Mouse (Mus musculus) A20 (cell line): Measurements from ENCODE around the gene Hbq1b.
"Not testable (repeated sequence)": the region's sequence is repeated elsewhere in the genome, so short reads cannot be mapped to it uniquely, and the experiment has no call there.

Experiments used
- DNase-seq: peaks from one replicate; pipeline ENCODE4 v3.0.0-alpha.2; 2011; ENCODE audit warnings: low read depth, low spot score

The Hbq1b gene

DNA sequence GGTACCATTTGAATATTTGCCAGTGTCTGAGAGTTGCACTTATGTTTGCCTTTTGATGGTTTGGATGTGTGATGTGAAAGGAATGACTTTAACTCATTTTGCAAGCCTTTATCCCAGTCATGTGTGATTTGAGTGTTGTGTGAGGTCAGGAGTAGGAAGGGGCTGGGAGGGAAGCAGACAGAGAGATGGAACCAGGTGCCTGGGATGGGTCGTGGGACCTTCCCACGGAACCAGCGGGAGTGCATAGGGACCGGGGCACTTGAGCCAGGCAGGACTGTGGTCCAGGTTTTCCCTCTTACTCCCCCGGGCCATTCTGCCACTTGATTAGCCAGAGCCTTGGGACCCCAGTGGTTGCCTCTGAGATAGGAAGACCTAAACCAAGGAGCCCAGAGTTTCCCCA, 18.8 kb upstream of the Hbq1b start:
- DNase-seq: no peak

GRCm38 (mm10) chr11:32268952-32269351, 17.8 kb upstream of the Hbq1b start:
- no peak for DNase-seq

- DNase-seq: peak; percentile 40
Observed at GRCm38 (mm10) chr11:32271178-32271577, 15.6 kb upstream of the Hbq1b start.

- DNase-seq: no peak
Observed at GRCm38 (mm10) chr11:32276347-32276746, 10.4 kb upstream of the Hbq1b start, which contains the start of gene Hba-x. Hba-x (plus strand) TSS chr11:32276400.

- no peak for DNase-seq
Observed at GRCm38 (mm10) chr11:32277736-32278457, 8.9 kb upstream of the Hbq1b start.

- no peak for DNase-seq
Observed at GRCm38 (mm10) chr11:32278458-32278957, 8.3 kb upstream of the Hbq1b start.

- no peak for DNase-seq
Observed at GRCm38 (mm10) chr11:32280646-32281045, 6.1 kb upstream of the Hbq1b start.

- no peak for DNase-seq
Observed at GRCm38 (mm10) chr11:32281416-32282144, 5.2 kb upstream of the Hbq1b start.

GRCm38 (mm10) chr11:32283091-32283777, 3.5 kb upstream of the Hbq1b start, which contains the start of gene Hba-a1:
Hba-a1 (plus strand) TSS chr11:32283511.
- DNase-seq: not testable (repeated sequence)

DNA sequence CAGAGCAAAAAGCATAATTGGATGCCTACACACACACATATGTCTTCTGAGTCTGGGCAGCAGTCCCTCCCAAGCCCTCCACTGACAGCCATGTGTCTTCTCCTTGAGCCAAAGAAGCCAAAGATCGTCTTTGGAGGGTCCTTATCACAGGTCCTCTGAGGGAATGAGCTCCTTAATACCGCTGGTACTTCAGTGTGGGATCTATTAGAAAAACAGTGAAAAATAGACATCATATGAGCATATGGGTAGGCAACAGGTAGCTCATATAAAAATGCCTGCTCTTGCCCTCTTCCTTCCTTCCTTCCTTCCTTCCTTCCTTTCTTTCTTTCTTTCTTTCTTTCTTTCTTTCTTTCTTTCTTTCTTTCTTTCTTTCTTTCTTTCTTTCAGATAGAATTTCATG, 2.2 kb upstream of the Hbq1b start:
- not testable (repeated sequence) for DNase-seq

GRCm38 (mm10) chr11:32285031-32285775, 1.6 kb upstream of the Hbq1b start:
- no peak for DNase-seq

DNA sequence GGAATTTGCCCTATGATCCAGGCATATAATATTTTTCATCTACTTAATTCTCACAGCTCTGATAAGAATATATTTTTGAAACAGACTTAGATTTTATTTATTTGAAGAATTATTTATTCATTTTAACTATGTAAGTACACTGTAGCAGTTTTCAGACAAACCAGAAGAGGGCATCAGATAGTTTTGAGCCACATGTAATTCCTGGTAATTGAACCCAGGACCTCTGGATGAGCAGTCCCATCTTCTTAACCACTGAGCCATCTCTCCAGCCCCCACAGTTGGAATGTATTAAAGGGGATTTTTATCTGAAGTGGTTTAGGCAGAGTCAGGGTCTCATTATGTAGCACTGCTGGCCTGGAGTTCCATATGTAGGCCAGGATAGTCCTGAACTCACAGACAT, 878 bp upstream of the Hbq1b start:
- not testable (repeated sequence) for DNase-seq

- no peak for DNase-seq
Observed at GRCm38 (mm10) chr11:32287493-32287825, 694 bp downstream of the Hbq1b start.

GRCm38 (mm10) chr11:32292819-32293218, 6.1 kb downstream of the Hbq1b start:
- not testable (repeated sequence) for DNase-seq

DNA sequence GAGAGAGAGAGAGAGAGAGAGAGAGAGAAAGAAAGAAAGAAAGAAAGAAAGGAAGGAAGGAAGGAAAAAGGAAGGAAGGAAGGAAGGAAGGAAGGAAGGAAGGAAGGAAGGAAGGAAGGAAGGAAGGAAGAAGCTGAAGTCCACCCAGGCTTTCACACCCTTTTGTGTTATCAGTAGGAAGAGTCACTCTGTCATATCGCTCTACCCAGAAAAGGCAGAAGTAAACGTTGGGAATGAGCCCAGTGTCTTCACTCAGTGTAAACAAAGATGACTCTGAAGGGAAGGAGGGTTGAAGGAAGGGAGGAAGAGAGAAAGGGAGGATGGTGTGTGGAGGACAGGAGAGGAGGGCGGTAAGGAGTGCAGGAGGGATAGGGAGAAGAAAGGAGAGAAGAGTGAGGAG, 6.7 kb downstream of the Hbq1b start:
- DNase-seq: not testable (repeated sequence)

- DNase-seq: not testable (repeated sequence)
Observed at GRCm38 (mm10) chr11:32296203-32296602, 9.4 kb downstream of the Hbq1b start, which contains the start of gene Hba-a2. Hba-a2 (plus strand) TSS chr11:32296489.

GRCm38 (mm10) chr11:32297417-32297816, 10.7 kb downstream of the Hbq1b start:
- not testable (repeated sequence) for DNase-seq

GRCm38 (mm10) chr11:32297866-32298531, 11.2 kb downstream of the Hbq1b start:
- DNase-seq: no peak

- no peak for DNase-seq
Observed at GRCm38 (mm10) chr11:32298532-32298918, 11.8 kb downstream of the Hbq1b start.

DNA sequence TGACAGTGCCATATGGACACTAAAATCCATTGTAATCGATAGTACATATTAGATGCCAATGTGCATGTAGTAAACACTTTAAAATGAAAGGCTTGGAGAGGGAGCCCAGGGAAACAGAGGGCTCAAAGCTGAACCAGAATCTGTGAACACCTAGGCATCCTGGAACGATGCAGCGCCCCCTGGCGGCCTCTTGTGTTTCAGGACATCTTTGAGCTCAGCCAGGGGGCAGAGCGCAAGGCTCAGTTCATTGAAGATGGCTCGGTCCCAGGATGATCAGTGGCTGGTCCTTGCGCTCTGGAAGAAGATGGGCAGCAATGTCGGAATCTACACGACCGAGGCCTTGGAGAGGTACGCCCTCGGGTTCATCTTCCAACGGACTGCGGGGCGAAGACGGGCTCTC, 13.1 kb downstream of the Hbq1b start, which contains the start of gene Hbq1a:
Gene Hbq1a (plus strand): TSS at position 205 of the 400 bp plus-strand sequence.
- DNase-seq: peak; percentile 36
